Mouse (Mus musculus): ENCODE measurements around the gene Syvn1.
"Not testable (repeated sequence)": the region's sequence is repeated elsewhere in the genome, so short reads cannot be mapped to it uniquely, and the experiment has no call there.

The Syvn1 gene

DNA sequence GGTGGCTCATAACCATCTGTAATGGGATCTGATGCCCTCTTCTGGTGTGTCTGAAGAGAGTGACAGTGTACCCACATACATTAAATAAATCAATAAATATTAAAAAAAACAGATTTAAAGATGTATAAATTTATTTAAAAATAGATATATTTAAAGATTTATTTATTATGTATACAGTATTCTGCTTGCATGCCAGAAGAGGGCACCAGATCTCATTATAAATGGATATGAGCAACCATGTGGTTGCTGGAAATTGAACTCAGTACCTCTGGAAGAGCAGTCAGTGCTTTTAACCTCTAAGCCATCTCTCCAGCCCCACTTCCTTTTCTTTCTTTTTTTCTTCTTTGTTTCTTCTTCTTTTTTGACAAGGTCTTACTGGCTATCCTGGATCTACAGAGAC, 6.4 kb upstream of the Syvn1 start:
- DNase-seq (ENCODE audit: low read depth, low spot score): no peak

DNA sequence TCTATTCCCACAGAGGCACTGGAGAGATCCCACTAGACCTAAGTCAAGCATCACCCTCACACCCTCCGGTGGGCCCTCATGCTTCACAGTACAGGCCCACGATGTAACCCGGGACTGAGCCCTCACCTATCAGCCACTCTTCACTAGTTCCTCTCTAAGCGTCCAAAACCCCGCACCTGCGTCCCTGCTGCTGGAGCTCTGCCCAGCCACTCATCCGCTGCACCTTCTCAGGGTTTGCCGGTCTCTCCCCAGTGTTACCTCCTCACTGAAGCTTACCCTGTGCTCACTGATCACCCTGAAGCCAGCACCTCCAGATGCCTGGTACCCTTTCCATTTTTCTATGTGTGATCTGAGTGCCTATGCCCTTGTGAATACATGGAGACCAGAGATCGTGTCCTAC, 4.1 kb upstream of the Syvn1 start:
- DNase-seq (ENCODE audit: low read depth, low spot score): no peak

DNA sequence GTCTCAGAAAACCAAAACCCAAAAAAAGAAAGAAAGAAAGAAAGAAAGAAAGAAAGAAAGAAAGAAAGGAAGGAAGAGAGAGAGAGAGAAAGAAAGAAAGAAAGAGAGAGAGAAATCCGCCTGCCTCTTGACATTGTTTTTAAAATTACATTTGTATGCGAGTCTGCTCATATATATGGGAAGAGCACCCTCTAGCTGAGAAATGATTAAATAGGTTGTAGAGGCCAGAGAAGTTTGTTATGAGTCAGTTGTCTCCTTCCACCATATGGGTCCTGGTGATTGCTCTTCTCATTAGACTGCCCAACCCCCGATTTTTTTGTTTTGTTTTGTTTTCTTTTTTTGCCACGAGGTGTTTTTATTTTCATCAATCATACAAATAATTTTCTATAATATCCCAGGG, 2.3 kb upstream of the Syvn1 start:
- not testable (repeated sequence) for DNase-seq (ENCODE audit: low read depth, low spot score)

DNA sequence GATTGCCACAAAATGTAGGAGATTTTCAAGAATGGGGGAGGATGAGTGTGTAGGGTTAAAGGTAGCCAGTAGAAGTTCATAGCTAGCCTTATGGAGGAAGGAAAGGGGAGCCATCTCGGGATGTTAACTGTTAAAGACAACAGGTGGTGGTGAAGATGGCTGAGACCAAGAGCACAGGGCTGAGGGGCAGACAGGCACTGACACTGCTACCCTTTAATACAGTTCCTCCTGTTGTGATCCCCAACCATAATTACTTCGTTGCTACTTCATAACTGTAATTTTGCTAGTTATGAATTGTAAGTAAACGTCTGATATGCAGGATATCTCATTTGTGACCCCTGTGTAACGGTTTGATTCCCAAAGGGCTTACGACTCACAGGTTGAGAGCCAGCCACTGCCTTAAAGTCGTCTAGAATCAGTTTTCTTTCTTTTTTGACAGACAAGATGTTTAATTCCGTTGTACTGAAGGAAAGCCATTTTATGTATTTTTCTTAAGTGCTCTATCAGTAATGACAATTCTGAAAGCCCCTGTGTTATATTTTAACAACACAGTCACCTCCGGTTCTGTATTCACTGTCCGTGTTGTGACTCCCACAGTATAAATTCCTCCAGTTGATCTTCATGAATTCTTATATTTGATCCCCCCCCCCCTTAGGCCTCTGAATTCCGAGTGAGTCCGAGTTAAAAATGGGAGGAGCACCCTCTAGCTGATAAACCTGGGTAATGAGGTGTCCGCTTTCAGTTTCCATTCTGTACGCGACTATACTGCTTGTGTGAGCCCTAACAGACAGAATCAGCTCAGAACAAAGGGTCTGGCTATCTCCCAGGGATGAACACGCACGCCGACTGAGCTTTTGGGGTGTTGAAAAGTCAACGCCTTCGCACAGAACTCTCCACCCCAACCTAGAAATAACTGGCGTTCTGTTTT, 746 bp upstream of the Syvn1 start:
- no peak for DNase-seq (ENCODE audit: low read depth, low spot score)

DNA sequence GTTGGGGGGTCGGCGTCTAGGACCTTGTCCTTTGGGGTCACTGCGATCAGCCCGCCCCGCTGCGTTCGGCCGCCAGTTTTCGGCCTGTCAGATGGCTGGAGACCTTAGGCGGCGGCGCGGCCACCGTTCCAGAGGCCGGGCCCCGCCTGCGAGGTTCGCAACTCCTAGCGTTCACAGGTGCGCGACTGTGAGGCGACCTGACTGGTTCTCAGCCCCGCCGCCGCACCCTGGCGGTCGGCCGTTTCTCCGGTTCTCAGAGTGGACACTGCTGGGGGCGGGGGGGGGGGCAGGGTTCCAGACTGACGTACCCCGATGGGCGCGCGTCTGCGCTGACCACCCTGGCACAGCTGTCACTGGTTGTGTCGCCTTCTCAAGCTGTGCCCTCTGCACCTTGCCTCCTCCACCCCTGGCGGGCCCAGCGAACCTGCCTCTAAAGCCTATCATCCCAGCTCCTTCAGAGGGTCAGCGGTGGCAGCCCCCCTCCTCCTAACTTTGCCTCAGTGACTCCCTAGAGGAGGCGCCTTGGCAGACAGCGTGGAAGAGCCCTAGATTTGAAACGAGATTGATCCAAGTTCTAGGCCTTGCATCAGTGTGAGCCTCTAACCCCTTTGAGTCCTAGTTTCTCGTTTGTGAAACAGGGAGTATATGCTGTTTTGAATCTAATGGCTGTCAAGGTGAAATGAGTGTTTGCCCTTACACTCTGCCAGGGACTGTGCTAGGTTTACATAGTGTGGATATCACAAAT, 950 bp downstream of the Syvn1 start:
- no peak for DNase-seq (ENCODE audit: low read depth, low spot score)

DNA sequence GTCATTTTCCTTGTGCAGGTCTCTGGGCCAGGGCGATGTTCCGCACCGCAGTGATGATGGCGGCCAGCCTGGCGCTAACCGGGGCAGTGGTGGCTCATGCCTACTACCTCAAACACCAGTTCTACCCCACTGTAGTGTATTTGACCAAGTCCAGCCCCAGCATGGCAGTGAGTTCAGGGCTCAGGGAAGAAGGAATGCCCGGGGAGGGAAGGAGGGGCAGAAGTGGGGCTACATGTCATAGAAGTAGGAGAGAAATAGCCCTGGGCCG, 1.5 kb downstream of the Syvn1 start:
- no peak for DNase-seq (ENCODE audit: low read depth, low spot score)

DNA sequence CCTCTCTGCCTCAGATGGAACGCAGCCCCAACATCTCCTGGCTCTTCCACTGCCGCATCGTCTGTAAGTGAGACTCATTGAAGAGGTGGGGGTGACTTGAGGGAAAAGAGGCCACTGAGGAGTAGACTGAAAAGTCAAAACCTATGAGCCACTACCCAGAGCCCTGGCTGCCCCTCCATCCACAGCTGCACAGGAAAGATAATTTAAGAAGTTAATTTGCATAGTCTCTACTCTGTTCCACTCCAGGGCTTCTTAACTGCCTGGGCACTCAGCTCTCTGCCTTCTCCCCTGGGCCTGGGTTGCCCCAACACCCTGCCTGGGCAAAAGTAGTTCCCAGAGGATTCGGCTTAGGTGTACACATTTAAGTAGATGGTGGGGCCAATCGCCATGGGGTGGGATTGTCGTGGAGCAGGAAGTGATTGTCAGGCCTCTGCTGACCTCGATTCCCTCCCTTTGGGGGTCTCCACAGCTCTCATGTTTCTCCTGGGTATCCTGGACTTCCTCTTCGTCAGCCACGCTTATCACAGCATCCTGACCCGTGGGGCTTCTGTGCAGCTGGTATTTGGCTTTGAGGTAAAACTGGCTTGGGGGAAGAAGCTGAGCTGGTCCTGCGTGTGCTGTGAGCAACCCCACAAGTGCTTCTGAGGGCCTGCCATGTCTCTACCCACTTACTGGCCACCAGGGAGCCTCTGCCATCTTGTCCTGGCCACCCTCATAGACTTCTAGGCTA, 2.5 kb downstream of the Syvn1 start:
- no peak for DNase-seq (ENCODE audit: low read depth, low spot score)

DNA sequence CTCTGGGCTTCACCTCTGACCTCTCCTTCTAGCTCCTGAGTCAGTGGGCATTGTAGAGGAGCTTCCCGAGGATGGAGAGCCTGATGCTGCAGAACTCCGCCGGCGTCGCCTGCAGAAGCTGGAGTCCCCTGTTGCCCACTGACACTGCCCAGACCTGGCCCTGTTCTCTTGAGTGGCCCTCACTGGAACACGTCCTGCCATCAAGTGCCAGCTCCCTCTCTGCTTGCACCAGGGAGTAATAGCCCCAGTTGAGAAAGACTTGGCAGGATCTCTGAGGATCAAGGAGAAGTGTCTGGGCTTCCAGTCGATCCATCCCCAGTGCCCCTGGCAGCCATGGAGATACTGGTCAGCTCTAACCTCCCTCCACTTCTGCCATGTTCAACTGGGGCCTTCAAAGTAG, 6.1 kb downstream of the Syvn1 start:
- peak; percentile 0 for DNase-seq (ENCODE audit: low read depth, low spot score)

DNA sequence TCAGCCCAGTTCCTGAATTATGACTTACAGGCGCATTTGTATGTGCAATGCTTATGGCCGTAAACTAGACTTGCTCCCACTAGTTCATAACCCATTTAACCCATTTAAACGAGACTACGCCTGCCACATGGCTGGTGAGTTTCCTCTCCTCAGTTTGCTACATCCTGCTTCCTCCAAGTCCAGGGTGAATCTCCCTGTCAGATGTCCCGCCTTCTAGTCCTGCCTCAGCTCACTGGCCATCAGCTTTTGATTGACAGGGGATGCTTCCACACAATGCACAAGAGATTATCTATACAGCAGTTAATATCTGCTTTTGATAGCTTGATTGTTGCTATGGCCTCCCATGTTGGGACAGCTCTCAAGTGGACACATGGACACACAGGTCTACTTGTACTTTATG, 7.9 kb downstream of the Syvn1 start:
- DNase-seq (ENCODE audit: low read depth, low spot score): no peak

DNA sequence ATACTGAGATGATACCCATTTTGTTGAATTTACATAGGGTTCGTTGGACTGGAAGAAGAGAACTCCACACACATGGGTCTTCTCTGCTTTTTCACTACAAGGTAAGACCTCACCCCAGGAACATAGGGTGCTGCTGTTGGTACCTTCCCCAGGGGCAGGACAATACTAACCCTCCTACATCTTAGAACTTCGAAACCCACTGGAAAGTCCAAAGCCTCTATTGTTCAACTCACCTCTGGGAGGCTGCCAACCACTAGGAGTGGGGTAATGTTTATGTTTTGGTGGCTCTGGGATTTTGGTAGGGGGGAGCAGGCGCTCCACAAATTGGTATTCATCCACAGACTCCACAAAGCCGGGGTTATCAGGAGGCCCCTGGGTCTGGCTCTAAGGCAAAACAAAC, 10.3 kb downstream of the Syvn1 start:
- no peak for DNase-seq (ENCODE audit: low read depth, low spot score)

DNA sequence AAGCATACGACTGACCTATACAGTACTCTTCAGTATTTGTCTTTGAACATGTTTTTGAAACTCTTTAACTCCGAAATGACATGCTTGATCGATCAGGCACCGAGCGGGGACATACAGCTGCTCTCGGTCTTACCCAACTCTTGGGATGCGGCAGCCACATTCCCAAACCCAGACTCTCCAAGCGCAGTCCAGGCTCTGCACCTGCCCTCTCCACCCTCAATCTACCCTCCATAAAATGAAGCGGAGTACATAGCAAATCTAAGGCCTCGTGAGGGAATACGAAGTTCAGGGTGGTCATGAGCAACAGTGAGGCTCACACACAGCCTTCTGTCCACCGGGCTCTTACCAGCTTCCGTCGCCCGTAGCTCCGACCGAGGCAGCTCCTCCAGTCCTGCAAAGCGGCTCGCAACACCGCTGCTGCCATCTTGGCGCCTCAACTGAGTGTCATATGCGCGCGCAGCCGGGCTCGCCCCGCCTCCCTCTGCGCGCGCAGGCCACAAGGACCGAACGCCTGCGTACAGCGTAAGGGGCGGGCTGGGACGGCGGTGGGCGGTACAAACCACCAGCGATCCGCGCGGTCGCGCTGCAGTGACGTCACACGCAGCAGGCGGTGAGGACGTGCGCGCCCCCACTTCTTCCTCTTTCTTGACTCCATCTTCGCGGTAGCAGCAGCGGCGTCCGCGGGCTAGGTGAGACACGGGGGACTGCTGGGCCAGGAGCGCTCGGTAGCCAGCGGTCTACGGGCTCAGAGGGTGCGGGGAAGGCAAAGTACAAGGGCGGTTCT, 11.1 kb downstream of the Syvn1 start, which contains the start of the genes Mrpl49 and Fau:
Mrpl49 (minus strand) TSS at position 473 of the 784 bp plus-strand sequence.
Fau (plus strand) TSS at position 532 of the 784 bp plus-strand sequence.
- DNase-seq (ENCODE audit: low read depth, low spot score): peak; percentile 99

DNA sequence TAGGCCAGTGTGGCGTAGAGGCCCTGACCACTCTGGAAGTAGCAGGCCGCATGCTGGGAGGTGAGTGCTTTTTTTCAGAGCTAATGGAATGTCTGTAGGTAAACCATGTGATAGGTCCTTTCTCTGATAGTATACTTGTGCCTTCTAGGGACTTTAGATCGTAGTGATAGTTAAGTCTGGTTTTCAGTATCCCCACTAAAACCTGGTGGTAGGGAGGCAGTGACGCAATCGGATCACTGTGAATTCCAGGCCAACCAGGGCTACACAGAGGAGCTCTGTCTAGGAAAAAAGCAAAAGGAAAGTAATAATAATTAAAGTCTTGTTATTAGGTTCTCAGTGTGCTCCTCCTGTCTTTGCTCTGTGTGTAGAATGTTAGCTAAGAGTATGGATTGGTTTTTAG, 12.1 kb downstream of the Syvn1 start:
- no peak for DNase-seq (ENCODE audit: low read depth, low spot score)

DNA sequence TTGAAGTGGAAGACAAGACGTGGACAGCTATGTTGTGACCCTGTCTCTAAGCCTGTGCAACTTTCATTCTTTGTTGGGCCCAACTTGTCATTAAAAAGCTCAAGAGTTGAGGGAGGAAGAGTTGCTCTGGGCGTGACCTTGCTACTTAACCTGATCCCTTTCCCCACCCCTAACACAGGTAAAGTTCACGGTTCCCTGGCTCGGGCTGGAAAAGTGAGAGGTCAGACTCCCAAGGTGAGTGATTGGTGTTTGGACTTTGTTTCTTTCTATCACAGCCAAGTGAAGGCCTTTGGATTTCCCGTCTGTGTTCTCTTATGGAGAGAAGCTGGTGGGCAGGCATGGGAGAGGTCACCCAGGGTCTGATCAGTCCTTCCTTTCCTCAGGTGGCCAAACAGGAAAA, 12.6 kb downstream of the Syvn1 start:
- DNase-seq (ENCODE audit: low read depth, low spot score): no peak

DNA sequence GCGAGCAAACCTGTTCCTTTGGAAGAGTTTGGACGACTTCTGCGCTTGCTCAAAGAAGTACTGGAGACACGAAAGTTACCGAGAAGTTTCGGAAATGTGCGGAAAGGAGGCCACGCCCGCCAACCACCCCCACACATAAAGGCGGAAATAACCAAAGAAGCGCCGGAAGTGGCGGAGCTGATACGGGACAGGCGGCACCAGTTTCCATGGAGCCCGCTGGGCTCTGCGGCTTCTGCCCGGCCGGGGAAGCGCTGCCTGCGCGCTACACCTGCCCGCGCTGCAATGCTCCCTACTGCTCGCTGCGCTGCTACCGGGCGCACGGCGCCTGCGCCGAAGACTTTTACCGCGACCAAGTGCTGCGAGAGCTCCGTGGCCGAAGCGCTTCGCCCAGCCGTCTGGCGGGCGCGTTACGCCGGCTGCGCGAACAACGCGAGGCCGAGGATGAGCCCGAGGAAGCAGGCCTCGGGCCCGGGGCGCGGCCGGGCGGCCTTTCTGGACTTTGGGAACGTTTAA, 14.7 kb downstream of the Syvn1 start, which contains the start of gene Znhit2:
Znhit2 (plus strand) TSS at position 172 of the 513 bp plus-strand sequence.
- DNase-seq (ENCODE audit: low read depth, low spot score): peak; percentile 96

DNA sequence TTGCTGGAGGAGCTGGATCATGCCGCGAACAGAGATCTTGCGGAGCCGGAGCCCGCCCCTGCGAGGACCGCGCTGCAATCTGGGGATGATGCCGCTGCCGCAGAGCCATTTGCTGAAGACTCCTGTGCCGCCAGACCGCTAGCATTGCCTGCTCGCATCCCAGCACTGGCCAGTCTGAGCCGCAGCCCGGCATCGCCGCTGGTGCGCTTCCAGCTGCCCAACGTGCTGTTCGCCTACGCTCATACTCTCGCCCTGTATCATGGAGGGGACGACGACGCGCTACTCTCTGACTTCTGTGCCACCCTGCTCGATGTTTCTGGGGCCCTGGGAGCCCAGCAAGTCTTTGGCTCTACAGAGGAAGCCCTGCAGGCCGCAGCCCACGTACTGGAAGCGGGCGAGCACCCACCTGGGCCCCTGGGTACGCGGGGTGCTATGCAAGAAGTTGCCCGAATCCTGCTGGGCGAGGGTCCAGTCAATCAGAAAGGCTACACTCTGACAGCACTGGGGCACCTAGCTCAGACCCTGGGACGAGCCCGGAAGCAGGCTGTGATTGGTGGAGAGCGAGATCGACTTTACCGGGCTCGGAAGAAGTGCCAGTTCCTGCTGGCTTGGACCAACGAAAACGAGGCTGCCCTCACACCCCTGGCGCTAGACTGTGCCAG, 15.4 kb downstream of the Syvn1 start:
- DNase-seq (ENCODE audit: low read depth, low spot score): peak; percentile 59

DNA sequence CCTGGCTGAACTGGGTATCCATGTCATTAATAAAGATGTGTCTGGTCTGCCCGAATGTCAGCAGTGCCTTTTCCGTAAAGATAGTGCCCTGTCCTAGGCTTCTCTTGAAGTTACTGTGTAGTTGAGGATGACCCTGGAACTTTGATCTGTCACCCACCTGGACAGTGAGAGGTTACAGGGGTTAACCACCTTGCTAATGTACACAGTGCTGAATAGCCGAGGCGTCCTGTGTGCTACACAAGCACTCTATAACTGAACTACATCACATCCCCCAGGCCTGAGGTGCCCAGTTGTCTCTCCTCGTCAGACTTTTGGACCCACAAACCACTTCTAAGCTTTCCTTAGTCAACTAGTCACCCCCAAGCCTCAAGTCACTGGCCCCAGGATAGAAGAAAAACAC, 16.0 kb downstream of the Syvn1 start:
- DNase-seq (ENCODE audit: low read depth, low spot score): no peak

DNA sequence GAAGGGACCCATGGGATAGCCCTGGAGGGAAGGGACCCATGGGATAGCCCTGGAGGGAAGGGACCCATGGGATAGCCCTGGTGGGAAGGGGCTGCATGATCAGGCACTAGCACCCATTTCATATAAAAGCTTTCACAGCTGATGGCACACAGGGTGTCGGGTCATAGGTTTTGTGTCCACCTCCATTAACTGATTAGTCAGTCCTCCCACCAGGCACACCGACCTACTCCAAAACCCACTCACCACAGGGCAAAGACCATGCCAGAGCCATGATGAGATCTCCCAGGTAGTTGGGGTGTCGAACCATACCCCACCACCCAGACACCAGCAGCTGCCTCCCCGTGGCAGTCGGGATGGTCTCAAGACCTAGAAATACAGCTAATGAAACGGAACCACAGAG, 16.7 kb downstream of the Syvn1 start:
- DNase-seq (ENCODE audit: low read depth, low spot score): no peak

DNA sequence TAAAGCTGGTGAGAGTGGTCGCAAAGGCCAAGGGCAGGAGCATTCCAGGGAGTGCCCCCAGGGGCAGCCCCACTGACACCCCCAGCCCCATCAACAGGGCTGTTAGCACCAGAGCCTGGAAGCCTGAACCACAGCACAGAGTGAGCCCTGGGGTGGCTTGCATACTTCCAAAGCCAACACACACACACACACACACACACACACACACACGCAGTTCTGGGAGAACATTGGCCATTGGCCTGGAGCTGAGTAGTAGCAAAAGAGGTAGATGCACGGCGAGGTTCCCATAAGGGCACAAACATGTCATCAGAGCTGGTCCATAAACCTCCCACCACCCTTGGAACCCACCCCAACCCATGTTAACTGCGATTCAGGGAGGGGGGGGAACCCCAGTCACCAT, 20.2 kb downstream of the Syvn1 start:
- no peak for DNase-seq (ENCODE audit: low read depth, low spot score)

DNA sequence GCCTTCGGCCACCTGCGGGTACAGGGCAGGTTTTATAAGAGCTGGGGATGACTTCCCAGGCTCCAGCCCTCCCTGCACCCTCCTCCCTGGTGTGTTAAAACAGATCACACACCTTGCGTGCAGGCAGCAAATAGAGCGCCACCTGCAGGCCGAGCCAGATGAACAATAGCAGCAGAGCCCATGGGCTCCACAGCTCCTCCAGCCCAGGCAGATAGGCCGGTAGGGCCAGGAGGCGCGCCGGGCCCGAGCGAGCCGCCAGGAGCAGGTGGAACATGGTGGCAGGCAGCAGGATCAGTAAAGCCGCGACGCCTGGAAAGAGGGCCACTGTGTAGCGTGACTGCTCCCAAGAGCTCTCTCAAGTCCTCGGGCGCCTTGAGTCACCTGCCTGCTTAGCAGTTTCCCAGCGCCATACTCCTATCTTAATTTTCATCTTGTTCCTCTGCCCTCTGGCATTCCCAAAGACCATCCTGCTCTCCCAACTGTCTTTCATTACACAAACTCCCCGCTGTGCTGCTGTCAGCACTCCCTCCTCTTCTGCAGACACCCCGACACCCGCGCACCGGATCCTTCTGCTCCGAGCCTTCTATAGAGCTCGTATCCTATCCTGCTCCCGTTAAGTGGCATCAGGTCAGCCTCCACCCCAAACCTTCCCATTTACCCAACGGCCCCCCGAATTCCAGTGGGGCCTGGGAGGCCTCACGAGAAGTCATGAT, 20.8 kb downstream of the Syvn1 start:
- peak; percentile 96 for DNase-seq (ENCODE audit: low read depth, low spot score)
